Mouse (Mus musculus): ENCODE measurements around the gene Mto1.

- TF ChIP-seq POLR2A (IDR thresholded peaks at IDR 0.05; ENCODE audit: low read depth, low read length) = no peak
- TF ChIP-seq CTCF (conservative IDR thresholded peaks at IDR 0.05; ENCODE audit: insufficient read depth, insufficient read length, low read depth, low read length) = no peak
Observed at GRCm38 (mm10) chr9:78508106-78508786, 60.2 kb downstream of the Mto1 start.
